Mouse (Mus musculus) embryonic fibroblast, embryonic 13.5 days (primary cell): ENCODE measurements around the gene Olfr680-ps1. TPM values are rescaled to one million over a fixed set of nuclear protein-coding genes. Genes with fewer than 3 reads are reported as not detected.
"Not testable (repeated sequence)": the region's sequence is repeated elsewhere in the genome, so short reads cannot be mapped to it uniquely, and the experiment has no call there.

Experiments used
- H3K27ac ChIP-seq: 2 replicates; pipeline ENCODE4 v1.5.1; 2012; ENCODE audit warnings: low read length, control low read depth, inconsistent platforms; ENCODE audit not compliant: insufficient read depth
- H3K4me1 ChIP-seq: 2 replicates; pipeline ENCODE4 v1.6.1; 2011; ENCODE audit warnings: low read length; ENCODE audit not compliant: control insufficient read depth, insufficient read depth
- H3K4me3 ChIP-seq: 2 replicates; pipeline ENCODE4 v1.5.1; 2011; ENCODE audit warnings: mild to moderate bottlenecking, control low read depth, low read length; ENCODE audit not compliant: insufficient read depth
- CTCF ChIP-seq: IDR thresholded peaks from 2 replicates; pipeline ENCODE4 v1.5.1; 2011; ENCODE audit warnings: mild to moderate bottlenecking, control low read depth, low read length, moderate library complexity, borderline replicate concordance; ENCODE audit not compliant: insufficient read depth
- POLR2A ChIP-seq: IDR thresholded peaks from 2 replicates; pipeline ENCODE4 v1.6.1; 2011; ENCODE audit warnings: low read depth, mild to moderate bottlenecking, control low read depth, low read length, moderate library complexity
- polyA plus RNA-seq: library from polyadenylated mRNA; stranded (reverse); fragments of >200 nt; gene quantifications from 2 replicates; pipeline ENCODE4 v1.2.4, GENCODE M21; 2011; ENCODE audit warnings: low read depth; ENCODE audit not compliant: missing spikeins, insufficient read length

Gene Olfr680-ps1
- polyA plus RNA-seq, result not detected in 2 replicates

GRCm38 (mm10) chr7:105092717-105093116 lies at the start of gene Olfr680-ps1:
Gene Olfr680-ps1, minus strand, starts transcription at chr7:105092817.
- H3K4me3 ChIP-seq, H3K4me1 ChIP-seq, H3K27ac ChIP-seq: not testable (repeated sequence)

- H3K27ac ChIP-seq, result no peak overlapping the region
- no peak overlapping the region for H3K4me3 ChIP-seq
- H3K4me1 ChIP-seq, result no peaks in the 10 kb centered on the region
- TF ChIP-seq POLR2A (no peak), CTCF (no peak)
Measured at GRCm38 (mm10) chr7:105141275-105141674, 48.7 kb upstream of the Olfr680-ps1 start.

- H3K4me3 ChIP-seq, result no peak within 1 kb of the TSS
- no peaks in the 10 kb centered on the region for H3K4me1 ChIP-seq
- H3K27ac ChIP-seq, result no peak within 1 kb of the TSS
- TF ChIP-seq CTCF (no peak), POLR2A (no peak)
Measured at GRCm38 (mm10) chr7:105116536-105116935, 23.9 kb upstream of the Olfr680-ps1 start, which contains the start of gene Olfr681. Gene Olfr681, plus strand, starts transcription at chr7:105116836.

- H3K4me1 ChIP-seq, result no peaks in the 10 kb centered on the region
- TF ChIP-seq CTCF, result no peak
- no peak for TF ChIP-seq POLR2A
- no peak within 1 kb of the TSS for H3K27ac ChIP-seq
- no peak within 1 kb of the TSS for H3K4me3 ChIP-seq
Measured at GRCm38 (mm10) chr7:105080905-105081304, 11.7 kb downstream of the Olfr680-ps1 start, which contains the start of gene Olfr679. Gene Olfr679, plus strand, starts transcription at chr7:105081205.

GRCm38 (mm10) chr7:105064175-105064574 lies 28.4 kb downstream of the Olfr680-ps1 start, which contains the start of gene Olfr678:
Gene Olfr678, plus strand, starts transcription at chr7:105064475.
- H3K27ac ChIP-seq, result no peak within 1 kb of the TSS
- TF ChIP-seq CTCF, result no peak
- TF ChIP-seq POLR2A, result no peak
- H3K4me3 ChIP-seq, result no peak within 1 kb of the TSS
- no peaks in the 10 kb centered on the region for H3K4me1 ChIP-seq

GRCm38 (mm10) chr7:105058951-105059350 lies 33.7 kb downstream of the Olfr680-ps1 start:
- no peaks in the 10 kb centered on the region for H3K4me1 ChIP-seq
- no peak overlapping the region for H3K4me3 ChIP-seq
- H3K27ac ChIP-seq, result no peak overlapping the region
- TF ChIP-seq CTCF, result no peak
- TF ChIP-seq POLR2A, result no peak

Other genes starting within 250 kb of the Olfr680-ps1 start
- not detected in 2 replicates for gene Usp17la, start 235.8 kb downstream of the Olfr680-ps1 start, polyA plus RNA-seq
- gene Olfr665, start 214.8 kb downstream of the Olfr680-ps1 start, polyA plus RNA-seq, result not detected in 2 replicates
- gene Olfr666, start 196.9 kb downstream of the Olfr680-ps1 start, polyA plus RNA-seq, result not detected in 2 replicates
- not detected in 2 replicates for gene Olfr667, start 171.3 kb downstream of the Olfr680-ps1 start, polyA plus RNA-seq
- not detected in 2 replicates for gene Olfr668, start 164.8 kb downstream of the Olfr680-ps1 start, polyA plus RNA-seq
- not detected in 2 replicates for gene Olfr669, start 158.6 kb downstream of the Olfr680-ps1 start, polyA plus RNA-seq
- not detected in 2 replicates for gene Olfr670, start 130.2 kb downstream of the Olfr680-ps1 start, polyA plus RNA-seq
- gene Olfr671, start 113.7 kb downstream of the Olfr680-ps1 start, polyA plus RNA-seq, result not detected in 2 replicates
- not detected in 2 replicates for gene Olfr672, start 90.8 kb downstream of the Olfr680-ps1 start, polyA plus RNA-seq
- not detected in 2 replicates for gene Olfr675, start 64.4 kb downstream of the Olfr680-ps1 start, polyA plus RNA-seq
- gene Olfr676, start 60.1 kb downstream of the Olfr680-ps1 start, polyA plus RNA-seq, result not detected in 2 replicates
- gene Olfr677, start 41.4 kb downstream of the Olfr680-ps1 start, polyA plus RNA-seq, result not detected in 2 replicates
- not detected in 2 replicates for gene Olfr678, start 28.3 kb downstream of the Olfr680-ps1 start, polyA plus RNA-seq
- not detected in 2 replicates for gene Olfr679, start 11.6 kb downstream of the Olfr680-ps1 start, polyA plus RNA-seq
- gene Olfr681, start 24.0 kb upstream of the Olfr680-ps1 start, polyA plus RNA-seq, result not detected in 2 replicates
- gene Olfr683, start 54.2 kb upstream of the Olfr680-ps1 start, polyA plus RNA-seq, result not detected in 2 replicates
- not detected in 2 replicates for gene Olfr684, start 70.8 kb upstream of the Olfr680-ps1 start, polyA plus RNA-seq
- gene Olfr685, start 93.2 kb upstream of the Olfr680-ps1 start, polyA plus RNA-seq, result not detected in 2 replicates
- gene Olfr686, start 114.7 kb upstream of the Olfr680-ps1 start, polyA plus RNA-seq, result not detected in 2 replicates
- gene Olfr688, start 195.3 kb upstream of the Olfr680-ps1 start, polyA plus RNA-seq, result not detected in 2 replicates
- not detected in 2 replicates for gene Olfr689, start 218.3 kb upstream of the Olfr680-ps1 start, polyA plus RNA-seq
- gene Olfr690, start 241.3 kb upstream of the Olfr680-ps1 start, polyA plus RNA-seq, result not detected in 2 replicates
- gene Olfr691, start 249.5 kb upstream of the Olfr680-ps1 start, polyA plus RNA-seq, result not detected in 2 replicates